Mouse (Mus musculus) CH12.LX (cell line): Measurements from ENCODE around the gene Fam13c. TPM values are rescaled to one million over a fixed set of nuclear protein-coding genes. Genes with fewer than 3 reads are reported as not detected.

Experiments
- DNase-seq: peaks from one replicate; pipeline ENCODE4 v3.0.0-alpha.2; 2013; ENCODE audit errors: extremely low read depth
- H3K27ac ChIP-seq: 2 replicates; pipeline ENCODE4 v1.5.1; 2012; ENCODE audit warnings: low read depth, mild to moderate bottlenecking, control low read depth, moderate library complexity; ENCODE audit not compliant: insufficient read depth
- H3K27me3 ChIP-seq: replicated peaks from 2 replicates; pipeline ENCODE3; 2012; ENCODE audit warnings: inconsistent platforms
- H3K36me3 ChIP-seq, 2 experiments: replicated peaks in 1 of 2; 2 replicates each; pipeline versions ENCODE3 to v1.6.1; 2012; ENCODE audit warnings: inconsistent platforms in 1 of 2, low read length in 1 of 2, mild to moderate bottlenecking in 1 of 2, mixed read lengths in 1 of 2, moderate library complexity in 1 of 2; ENCODE audit not compliant: control insufficient read depth in 1 of 2, insufficient read depth in 1 of 2
- H3K4me1 ChIP-seq, 2 experiments: 2 replicates each; pipeline ENCODE4 v1.6.1; 2012; ENCODE audit warnings: inconsistent platforms in 1 of 2, moderate library complexity in 1 of 2; ENCODE audit not compliant: insufficient read depth in 2 of 2, control insufficient read depth in 1 of 2
- H3K4me2 ChIP-seq: 2 replicates; pipeline ENCODE4 v1.6.1; 2012; ENCODE audit warnings: low read depth, mild to moderate bottlenecking, control low read depth; ENCODE audit not compliant: poor library complexity, insufficient read depth, severe bottlenecking
- H3K4me3 ChIP-seq, 3 experiments: fragments of 150-350 bp in 1 of 3; sonication (generic) in 1 of 3; replicated peaks in 1 of 3; 2 replicates each; pipeline versions ENCODE3 to v1.5.1; 2011 to 2012; ENCODE audit warnings: low read depth in 2 of 3, low read length in 2 of 3, mild to moderate bottlenecking in 2 of 3, moderate library complexity in 2 of 3, control low read depth in 1 of 3, improper control_type of control experiment in 1 of 3, inconsistent platforms in 1 of 3, mixed read lengths in 1 of 3; ENCODE audit not compliant: poor library complexity in 1 of 3
- H3K79me2 ChIP-seq: replicated peaks from 2 replicates; pipeline ENCODE4 v1.6.1; 2012; ENCODE audit warnings: mild to moderate bottlenecking, moderate library complexity; ENCODE audit not compliant: control insufficient read depth, poor library complexity, insufficient read depth, severe bottlenecking; ENCODE audit errors: extremely low read depth
- H3K9ac ChIP-seq: 2 replicates; pipeline ENCODE4 v1.6.1; 2012; ENCODE audit warnings: low read depth, mild to moderate bottlenecking, control low read depth, moderate library complexity; ENCODE audit not compliant: insufficient read depth
- H3K9me3 ChIP-seq: replicated peaks from 2 replicates; pipeline ENCODE3; 2012; ENCODE audit warnings: low read length, inconsistent platforms, mixed read lengths
- BHLHE40 ChIP-seq: IDR thresholded peaks from 2 replicates; pipeline ENCODE4 v1.6.1; 2011; ENCODE audit warnings: mild to moderate bottlenecking, low read depth, low read length, improper control_type of control experiment
- ETS1 ChIP-seq: conservative IDR thresholded peaks from 2 replicates; pipeline ENCODE4 v1.6.1; 2012; ENCODE audit warnings: low read depth, mild to moderate bottlenecking, inconsistent platforms, low read length, improper control_type of control experiment, moderate library complexity
- GABPA ChIP-seq: IDR thresholded peaks from 2 replicates; pipeline ENCODE4 v1.6.1; 2012; ENCODE audit warnings: low read depth, low read length, improper control_type of control experiment, inconsistent platforms; ENCODE audit not compliant: insufficient replicate concordance
- KAT2A ChIP-seq: IDR thresholded peaks from 2 replicates; pipeline ENCODE4 v1.6.1; 2012; ENCODE audit warnings: low read length, improper control_type of control experiment, inconsistent platforms; ENCODE audit not compliant: insufficient replicate concordance
- MAX ChIP-seq: IDR thresholded peaks from 2 replicates; pipeline ENCODE4 v1.6.1; 2011; ENCODE audit warnings: low read length, improper control_type of control experiment
- MAZ ChIP-seq: IDR thresholded peaks from 2 replicates; pipeline ENCODE4 v1.6.1; 2012; ENCODE audit warnings: low read depth, mild to moderate bottlenecking, inconsistent platforms, low read length, improper control_type of control experiment, moderate library complexity
- MXI1 ChIP-seq: IDR thresholded peaks from 2 replicates; pipeline ENCODE4 v1.6.1; 2011; ENCODE audit warnings: mild to moderate bottlenecking, low read depth, low read length, improper control_type of control experiment
- MYC ChIP-seq: IDR thresholded peaks from 2 replicates; pipeline ENCODE4 v1.6.1; 2011; ENCODE audit warnings: low read depth, mild to moderate bottlenecking, improper control_type of control experiment, low read length
- NELFE ChIP-seq: IDR thresholded peaks from 2 replicates; pipeline ENCODE4 v1.6.1; 2011; ENCODE audit warnings: low read depth, low read length, improper control_type of control experiment
- PAX5 ChIP-seq: IDR thresholded peaks from 2 replicates; pipeline ENCODE4 v1.6.1; 2012; ENCODE audit warnings: low read length, inconsistent platforms, mixed read lengths
- RAD21 ChIP-seq: IDR thresholded peaks from 2 replicates; pipeline ENCODE4 v1.6.1; 2011; ENCODE audit warnings: low read depth, mild to moderate bottlenecking, low read length, improper control_type of control experiment, moderate library complexity
- TBP ChIP-seq: conservative IDR thresholded peaks from 2 replicates; pipeline ENCODE4 v1.6.1; 2011; ENCODE audit warnings: low read depth, low read length, improper control_type of control experiment
- TCF12 ChIP-seq: IDR thresholded peaks from 2 replicates; pipeline ENCODE4 v1.6.1; 2014; ENCODE audit warnings: low read depth, mild to moderate bottlenecking, inconsistent platforms, low read length, improper control_type of control experiment
- UBTF ChIP-seq: IDR thresholded peaks from 2 replicates; pipeline ENCODE4 v1.6.1; 2012; ENCODE audit warnings: low read depth, mild to moderate bottlenecking, inconsistent platforms, low read length, improper control_type of control experiment, moderate library complexity
- USF1 ChIP-seq: IDR thresholded peaks from 2 replicates; pipeline ENCODE4 v1.6.1; 2014; ENCODE audit warnings: low read depth, mild to moderate bottlenecking, inconsistent platforms, low read length, improper control_type of control experiment
- USF2 ChIP-seq: conservative IDR thresholded peaks from 2 replicates; pipeline ENCODE4 v1.6.1; 2011; ENCODE audit warnings: low read depth, low read length, improper control_type of control experiment
- dilution Hi-C: fragments of 300-500 bp; cut with MboI; formaldehyde crosslinking; loops from 2 replicates; pipeline ENCODE4 v1.14.3; 2020; ENCODE audit warnings: low sequenced_read_pairs; ENCODE audit not compliant: extremely low pct_unique_long_range_greater_than_20kb, extremely low pct_ligation_motif_present
- in situ Hi-C: fragments of 300-500 bp; cut with MboI; formaldehyde crosslinking; loops from 3 replicates; pipeline ENCODE4 v1.14.3; 2019; ENCODE audit warnings: low sequenced_read_pairs, low pct_ligation_motif_present, low pct_unique_long_range_greater_than_20kb, mixed read lengths
- polyA plus RNA-seq: library from polyadenylated mRNA; unstranded; fragments of >175 nt; gene quantifications from 2 replicates; pipeline ENCODE4 v1.2.1, GENCODE M21; 2012; ENCODE audit warnings: low read depth; ENCODE audit not compliant: insufficient read length
- total RNA-seq, 2 experiments: library from RNA; depleted of rRNA; stranded (reverse); fragments of 300-350 nt in 1 of 2; fragments of >200 nt in 1 of 2; gene quantifications; 2 replicates each; pipeline ENCODE4 v1.2.3; 2012 to 2014

The Fam13c gene
- total and polyA plus RNA-seq, 3 experiments: not detected

- Histone ChIP-seq H3K27me3 (no peaks in the 10 kb centered on the region), H3K4me2 (no peak overlapping the region), H3K4me3 (no peak overlapping the region), H3K36me3 (no peaks in the 10 kb centered on the region), H3K79me2 (no peaks in the 10 kb centered on the region), H3K27ac (no peak overlapping the region), H3K4me1 (no peaks in the 10 kb centered on the region), H3K9me3 (peaks cover 63% of the 10 kb centered on the region)
- in situ Hi-C loops: no loop called here
- dilution Hi-C loops: no loop called here
- TF ChIP-seq USF2: no peak
- TF ChIP-seq USF1: no peak
- no peak for TF ChIP-seq TBP
- no peak for TF ChIP-seq MAX
- no peak for TF ChIP-seq TCF12
- TF ChIP-seq KAT2A: no peak
- TF ChIP-seq MXI1: no peak
- no peak for TF ChIP-seq MAZ
- TF ChIP-seq PAX5: no peak
- TF ChIP-seq, all 38 proteins: peak for 0
- no peak for DNase-seq
- H3K9ac ChIP-seq: no peak overlapping the region
These were observed 44.4 kb downstream of the Fam13c start for GRCm38 (mm10) chr10:70484568-70485286.

GRCm38 (mm10) chr10:70485287-70485612 is 45.0 kb downstream of the Fam13c start:
- in situ Hi-C loops: no loop called here
- DNase-seq: no peak
- H3K4me2 ChIP-seq: no peak overlapping the region

DNA sequence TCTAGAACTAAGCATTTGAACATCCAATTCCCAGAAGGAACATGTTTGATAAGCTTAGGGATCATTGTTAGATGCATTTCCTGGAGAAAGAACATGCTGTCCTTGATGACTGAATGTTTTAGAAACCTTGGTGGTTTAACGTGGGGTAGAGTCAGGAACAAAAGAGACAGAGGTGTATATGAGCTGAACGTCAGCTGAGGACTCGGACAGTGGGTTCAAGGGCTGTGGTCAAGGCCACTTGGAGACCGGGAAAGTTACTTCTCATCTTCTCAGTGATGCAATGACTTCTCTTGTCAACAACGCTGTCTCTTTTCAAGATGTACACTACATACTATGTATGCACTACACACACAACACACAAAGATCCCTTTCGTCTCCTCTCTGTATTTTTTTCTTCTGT is 46.4 kb downstream of the Fam13c start:
- no peak overlapping the region for H3K4me3 ChIP-seq
- TF ChIP-seq GABPA (no peak), MYC (no peak), RAD21 (no peak), UBTF (no peak), BHLHE40 (no peak), TCF12 (no peak), ETS1 (no peak), MXI1 (no peak), MAX (no peak)
- H3K27me3 ChIP-seq: no peaks in the 10 kb centered on the region
- H3K27ac ChIP-seq: no peak overlapping the region
- H3K9ac ChIP-seq: no peak overlapping the region
- no peaks in the 10 kb centered on the region for H3K36me3 ChIP-seq
- H3K79me2 ChIP-seq: no peaks in the 10 kb centered on the region
- H3K4me1 ChIP-seq: no peaks in the 10 kb centered on the region
- H3K9me3 ChIP-seq: peaks cover 68% of the 10 kb centered on the region
- no peak for DNase-seq
- in situ Hi-C loops: no loop called here
- H3K4me2 ChIP-seq: no peak overlapping the region
- dilution Hi-C loops: no loop called here

More at GRCm38 (mm10) chr10:70485287-70485612, 45.0 kb downstream of the Fam13c start:
- Histone ChIP-seq H3K79me2 (no peaks in the 10 kb centered on the region), H3K36me3 (no peaks in the 10 kb centered on the region), H3K4me1 (no peaks in the 10 kb centered on the region), H3K27ac (no peak overlapping the region), H3K4me3 (no peak overlapping the region)
- dilution Hi-C loops: no loop called here
- TF ChIP-seq USF1: no peak
- no peak for TF ChIP-seq ETS1
- no peak for TF ChIP-seq NELFE
- no peak for TF ChIP-seq MYC
- TF ChIP-seq, all 38 proteins: peak for 0
- Histone ChIP-seq H3K27me3 (no peaks in the 10 kb centered on the region), H3K9me3 (peaks cover 66% of the 10 kb centered on the region), H3K9ac (no peak overlapping the region)
